Mouse (Mus musculus) CD4-positive naive resting alpha-beta T cell, adult 57 days (primary cell): Measurements from ENCODE around the gene Stom. TPM values are rescaled to one million over a fixed set of nuclear protein-coding genes. Genes with fewer than 3 reads are reported as not detected.

Source experiments
- total RNA-seq: library from RNA; stranded (reverse); gene quantifications from one replicate; pipeline ENCODE4 v1.2.4, GENCODE M21; 2023

Gene Stom
- 3.1 TPM for total RNA-seq

DNA sequence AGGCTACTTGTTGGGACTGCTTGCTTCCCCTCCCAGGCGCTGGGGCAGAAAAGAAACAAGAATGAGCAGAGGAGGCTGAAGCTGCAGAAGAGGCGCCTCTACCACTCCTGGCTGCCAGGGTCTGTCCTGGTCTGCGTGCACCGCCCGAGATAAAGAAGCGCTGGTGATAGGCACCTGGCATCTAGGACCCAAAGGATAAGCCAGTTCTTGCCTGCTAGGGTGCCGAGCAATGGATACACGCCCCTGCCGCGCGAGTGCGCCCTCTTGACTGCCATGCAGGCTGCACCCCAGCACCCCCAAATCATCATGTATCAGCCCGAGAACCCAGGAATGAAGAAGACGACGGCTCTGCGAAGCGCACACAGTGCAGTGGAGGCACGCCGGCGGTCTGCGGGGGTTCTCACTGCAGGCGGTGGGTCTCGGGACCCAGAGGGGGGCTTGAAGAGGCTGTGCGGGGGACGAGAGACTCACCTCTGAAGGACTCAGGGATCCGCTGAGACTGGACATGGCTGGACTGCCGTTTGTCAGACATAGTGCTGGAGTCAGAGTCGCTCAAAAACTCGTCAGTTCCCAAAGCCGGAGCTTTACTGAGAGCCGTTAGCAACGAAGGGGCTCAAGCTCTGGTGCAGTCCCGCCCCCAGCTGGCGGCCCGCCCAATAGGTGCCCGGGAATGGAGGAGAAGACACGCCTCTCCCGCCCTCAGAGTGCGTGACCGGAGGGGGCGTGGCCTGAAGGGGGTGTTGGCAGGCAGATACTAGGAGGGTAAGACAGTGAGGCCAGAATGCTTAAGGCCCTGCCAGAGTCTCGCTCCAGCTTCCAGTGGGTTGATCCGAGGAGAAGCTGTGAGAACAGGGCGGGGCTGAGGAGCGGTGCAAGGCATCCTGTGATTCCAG lies at the start of gene Stom:
Gene Stom (minus strand): TSS at position 589 of the 893 bp plus-strand sequence.

DNA sequence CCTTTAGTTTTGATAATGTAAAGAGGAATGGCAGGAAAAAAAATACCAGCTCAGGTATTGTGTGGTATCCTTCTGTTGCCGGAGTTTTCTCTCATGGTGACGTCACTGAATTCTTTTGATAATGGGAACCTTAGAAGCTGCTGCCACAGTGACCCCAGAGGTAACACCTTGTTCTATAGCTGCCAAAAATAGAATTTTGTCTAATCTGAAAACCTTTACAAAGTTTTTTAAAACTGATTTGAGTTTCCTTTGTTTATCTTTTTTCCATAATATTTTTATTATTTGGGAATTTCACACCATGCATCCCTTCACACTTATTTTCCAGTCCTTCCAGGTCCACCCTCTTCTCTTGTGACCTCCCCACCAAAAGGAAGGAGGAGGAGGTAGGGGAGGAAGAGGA lies 30.9 kb upstream of the Stom start, which contains the start of gene 4930568D16Rik:
Gene 4930568D16Rik (minus strand): TSS at position 101 of the 400 bp plus-strand sequence.

Other genes starting within 250 kb of the Stom start
- gene AI182371, start 235.4 kb downstream of the Stom start, total RNA-seq, result 0.68 TPM
- 118 TPM for gene Cntrl, start 227.5 kb downstream of the Stom start, total RNA-seq
- 174 TPM for gene Rab14, start 135.9 kb downstream of the Stom start, total RNA-seq
- 24.5 TPM for gene Gsn, start 80.6 kb downstream of the Stom start, total RNA-seq
- not detected for gene 4930568D16Rik, start 30.8 kb upstream of the Stom start, total RNA-seq
- gene 4930402F06Rik, start 60.2 kb upstream of the Stom start, total RNA-seq, result not detected
- 14.8 TPM for gene Ggta1, start 126.3 kb upstream of the Stom start, total RNA-seq
- 0.95 TPM for gene Dab2ip, start 221.3 kb upstream of the Stom start, total RNA-seq